Mouse (Mus musculus): Measurements from ENCODE around the gene Gm49395. TPM values are rescaled to one million over a fixed set of nuclear protein-coding genes. Genes with fewer than 3 reads are reported as not detected.

Gene Gm49395
- polyA plus RNA-seq, 1 experiment = 0.92 TPM

DNA sequence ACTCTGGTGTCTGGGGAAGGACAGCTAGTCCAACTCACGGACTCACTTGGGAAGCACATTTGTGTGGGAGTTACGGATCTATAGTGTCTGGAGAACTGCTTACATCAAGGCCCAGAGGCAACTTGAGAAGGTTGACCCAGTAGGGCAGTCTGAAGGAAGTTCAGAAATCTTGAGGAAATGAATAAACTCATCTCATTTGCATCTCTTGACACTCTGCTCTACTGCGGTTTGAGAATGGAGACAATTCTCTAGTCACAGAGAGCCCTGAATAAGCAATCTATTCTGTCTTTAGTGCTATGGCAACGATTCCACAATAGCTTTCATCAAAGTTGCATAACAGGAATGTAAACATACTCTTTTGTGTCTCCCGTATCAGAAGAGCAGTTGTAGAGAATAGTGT lies 4.8 kb downstream of the Gm49395 start:
- TF ChIP-seq CTCF (IDR thresholded peaks at IDR 0.05; ENCODE audit: borderline replicate concordance, extremely low read depth, insufficient read depth, insufficient read length) = no peak
- TF ChIP-seq POLR2A (IDR thresholded peaks at IDR 0.05; ENCODE audit: borderline replicate concordance, extremely low read depth, insufficient read depth, insufficient read length, poor library complexity, severe bottlenecking) = no peak
- DNase-seq (ENCODE audit: low read depth) = no peak

DNA sequence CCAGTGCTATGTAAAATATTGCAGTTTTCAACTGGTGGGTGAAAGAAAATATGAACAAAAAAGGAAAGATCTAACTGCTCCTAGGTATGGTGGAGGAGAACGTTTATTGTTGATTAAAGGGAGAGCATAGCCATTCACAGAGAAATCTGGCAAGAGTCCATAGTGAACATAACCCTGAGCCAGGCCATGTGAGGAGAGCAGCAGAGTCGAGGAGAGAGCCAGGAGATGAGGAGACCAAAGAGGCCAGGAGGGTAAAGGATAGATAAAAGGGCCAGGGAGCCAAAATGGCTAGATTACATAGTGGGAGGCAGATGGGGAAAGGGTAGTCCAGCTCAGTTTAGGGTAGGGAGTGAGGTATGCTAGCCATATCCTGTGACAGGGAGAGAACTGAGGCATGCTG lies 5.5 kb downstream of the Gm49395 start:
- no peak for DNase-seq (ENCODE audit: low read depth)
- TF ChIP-seq CTCF (IDR thresholded peaks at IDR 0.05; ENCODE audit: borderline replicate concordance, extremely low read depth, insufficient read depth, insufficient read length) = no peak
- TF ChIP-seq POLR2A (IDR thresholded peaks at IDR 0.05; ENCODE audit: borderline replicate concordance, extremely low read depth, insufficient read depth, insufficient read length, poor library complexity, severe bottlenecking) = no peak

DNA sequence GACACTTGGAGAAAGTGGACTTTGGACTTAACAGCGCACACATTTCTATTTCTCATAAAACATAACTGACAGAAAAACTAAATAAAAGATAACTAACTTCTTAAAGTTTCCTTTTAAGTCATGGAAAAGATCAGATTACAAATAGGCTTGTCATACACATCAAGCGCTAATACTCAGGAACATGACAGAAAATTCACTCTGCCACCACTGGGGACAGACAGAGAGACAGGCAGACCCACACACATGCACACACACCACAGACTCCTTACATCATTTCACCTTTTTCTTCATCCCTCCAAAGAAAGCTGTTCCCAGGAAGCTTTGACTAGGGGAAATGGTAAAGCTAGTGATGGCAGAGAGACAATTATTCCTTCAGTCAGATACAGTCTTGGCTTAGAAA lies 6.3 kb downstream of the Gm49395 start:
- no peak for TF ChIP-seq POLR2A (IDR thresholded peaks at IDR 0.05; ENCODE audit: borderline replicate concordance, extremely low read depth, insufficient read depth, insufficient read length, poor library complexity, severe bottlenecking)
- no peak for TF ChIP-seq CTCF (IDR thresholded peaks at IDR 0.05; ENCODE audit: borderline replicate concordance, extremely low read depth, insufficient read depth, insufficient read length)

DNA sequence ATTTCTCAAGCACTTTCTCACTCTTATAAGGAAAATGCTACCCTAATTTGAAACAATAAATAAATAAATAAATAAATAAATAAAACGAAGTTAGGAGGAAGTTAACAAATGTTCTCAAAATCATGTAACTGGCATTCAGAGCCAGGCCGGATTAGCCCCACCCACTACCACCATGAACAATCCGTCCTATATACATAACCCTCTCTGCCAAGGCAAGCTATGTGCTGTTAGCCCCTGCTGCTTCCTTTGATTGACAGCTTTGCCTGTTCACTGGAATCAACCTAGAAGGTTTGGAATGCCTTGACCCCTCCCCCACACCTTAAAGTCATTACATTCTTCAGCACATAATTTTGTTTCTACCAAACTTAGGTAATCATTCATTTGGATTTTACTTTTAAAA lies 10.2 kb downstream of the Gm49395 start:
- no peak for DNase-seq (ENCODE audit: low read depth)
- no peak for TF ChIP-seq CTCF (IDR thresholded peaks at IDR 0.05; ENCODE audit: borderline replicate concordance, extremely low read depth, insufficient read depth, insufficient read length)
- no peak for TF ChIP-seq POLR2A (IDR thresholded peaks at IDR 0.05; ENCODE audit: borderline replicate concordance, extremely low read depth, insufficient read depth, insufficient read length, poor library complexity, severe bottlenecking)

More for the DNA sequence above, 6.3 kb downstream of the Gm49395 start:
- no peak for DNase-seq (ENCODE audit: low read depth)

DNA sequence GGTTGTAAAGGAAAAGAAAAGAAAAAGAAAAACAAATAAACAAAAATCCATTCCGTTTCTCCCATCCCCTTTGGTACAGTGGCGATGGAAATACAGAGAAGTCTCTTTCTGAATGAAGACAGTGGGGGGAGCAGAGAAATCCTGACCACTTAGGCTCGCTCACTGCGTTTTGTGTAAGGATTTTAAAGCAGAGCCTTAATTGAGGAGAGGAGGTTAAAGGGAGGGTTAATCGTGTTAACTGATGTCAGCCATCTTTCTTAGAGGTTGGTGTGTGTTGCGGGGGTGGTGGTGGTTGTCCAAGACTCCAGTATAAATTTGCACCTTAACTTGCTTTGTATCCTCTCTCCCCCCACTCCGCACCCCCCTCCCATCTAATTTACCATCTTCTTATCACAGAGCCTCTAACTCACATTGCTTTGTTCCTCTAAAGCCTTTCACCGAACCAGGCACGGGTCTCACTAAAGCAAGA lies 10.7 kb downstream of the Gm49395 start:
- no peak for DNase-seq (ENCODE audit: low read depth)
- TF ChIP-seq CTCF (IDR thresholded peaks at IDR 0.05; ENCODE audit: borderline replicate concordance, extremely low read depth, insufficient read depth, insufficient read length) (no peak), POLR2A (IDR thresholded peaks at IDR 0.05; ENCODE audit: borderline replicate concordance, extremely low read depth, insufficient read depth, insufficient read length, poor library complexity, severe bottlenecking) (no peak)

DNA sequence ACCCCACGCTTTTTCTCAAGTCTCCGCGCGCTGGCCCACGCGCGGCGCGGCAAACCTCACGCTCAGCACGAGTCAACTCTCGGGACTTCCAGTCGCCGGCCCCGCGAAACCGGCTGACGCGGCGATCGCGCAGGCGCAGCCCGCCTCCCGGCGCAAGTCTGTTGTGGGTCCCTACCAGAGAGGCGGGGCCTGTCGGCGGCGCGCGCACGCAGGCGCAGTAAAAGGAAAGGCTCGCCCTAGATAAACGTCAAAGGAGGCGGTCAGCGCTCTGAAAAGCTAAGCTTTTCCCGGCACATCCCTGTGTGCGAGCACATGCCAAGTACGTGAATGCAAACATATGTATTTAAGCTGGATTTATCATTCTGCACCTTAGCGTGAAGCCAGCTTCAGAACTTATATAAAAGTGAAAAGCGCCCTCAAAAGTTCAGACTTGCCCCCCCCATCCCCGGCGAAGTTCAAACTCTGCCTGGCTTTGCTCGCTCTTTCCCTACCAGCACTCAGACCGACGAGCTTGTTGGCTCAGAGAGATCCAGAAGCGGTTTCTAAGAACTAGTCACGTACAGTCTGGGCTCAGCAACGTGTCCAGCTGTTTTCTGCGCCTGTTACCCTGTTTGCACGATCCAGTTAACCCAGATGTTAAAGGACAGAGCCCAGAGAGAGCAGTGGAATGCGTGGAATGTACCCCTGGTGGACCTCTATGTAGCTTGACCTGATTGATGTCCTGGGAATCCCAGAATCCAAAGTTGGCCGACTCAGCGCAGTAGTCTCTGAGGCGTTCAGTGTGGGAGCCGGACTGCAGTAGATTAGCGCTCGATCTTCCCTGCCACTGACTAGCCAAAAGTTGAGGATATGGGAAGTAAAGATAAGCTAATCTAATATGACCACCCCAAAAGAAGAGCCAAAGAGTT lies 11.4 kb downstream of the Gm49395 start, which contains the start of gene Pelo:
Gene Pelo, minus strand, starts transcription at position 118 of the 908 bp plus-strand sequence.
- peak; percentile 97 for DNase-seq (ENCODE audit: low read depth)
- TF ChIP-seq CTCF (IDR thresholded peaks at IDR 0.05; ENCODE audit: borderline replicate concordance, extremely low read depth, insufficient read depth, insufficient read length) (no peak), POLR2A (IDR thresholded peaks at IDR 0.05; ENCODE audit: borderline replicate concordance, extremely low read depth, insufficient read depth, insufficient read length, poor library complexity, severe bottlenecking) (peak; percentile 89)

DNA sequence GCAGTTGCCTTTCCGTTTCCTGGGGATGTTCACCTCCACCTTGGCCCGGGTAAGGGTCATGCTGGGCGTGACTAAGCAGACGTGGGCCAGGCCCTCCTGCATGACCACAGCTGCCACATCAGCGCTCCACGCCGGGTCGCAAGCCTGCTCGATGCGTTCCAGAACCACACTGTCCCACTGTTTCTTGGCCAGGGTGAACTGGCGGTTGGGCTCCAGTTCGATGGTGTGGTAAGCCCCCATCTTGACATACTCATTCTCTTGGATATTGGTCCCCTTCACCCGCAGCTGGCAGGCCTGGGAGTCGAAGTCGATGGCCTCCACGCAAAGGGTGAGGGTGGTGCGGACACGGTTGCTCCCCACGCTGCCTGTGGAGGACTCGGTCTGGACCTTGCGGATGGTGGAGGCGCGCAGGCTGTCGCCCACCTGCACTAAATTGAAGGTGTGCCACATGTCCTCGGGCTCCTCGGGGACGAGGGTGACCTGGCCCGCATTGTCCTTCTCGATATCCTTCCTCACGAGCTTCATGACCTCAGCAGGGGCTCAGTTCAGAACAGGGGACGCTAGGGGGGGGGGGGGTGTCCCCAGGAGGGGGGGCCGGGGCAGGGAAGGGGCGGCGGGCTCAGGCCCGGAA lies 12.2 kb downstream of the Gm49395 start:
- TF ChIP-seq CTCF (IDR thresholded peaks at IDR 0.05; ENCODE audit: borderline replicate concordance, extremely low read depth, insufficient read depth, insufficient read length) = no peak
- no peak for TF ChIP-seq POLR2A (IDR thresholded peaks at IDR 0.05; ENCODE audit: borderline replicate concordance, extremely low read depth, insufficient read depth, insufficient read length, poor library complexity, severe bottlenecking)
- DNase-seq (ENCODE audit: low read depth) = peak; percentile 43

DNA sequence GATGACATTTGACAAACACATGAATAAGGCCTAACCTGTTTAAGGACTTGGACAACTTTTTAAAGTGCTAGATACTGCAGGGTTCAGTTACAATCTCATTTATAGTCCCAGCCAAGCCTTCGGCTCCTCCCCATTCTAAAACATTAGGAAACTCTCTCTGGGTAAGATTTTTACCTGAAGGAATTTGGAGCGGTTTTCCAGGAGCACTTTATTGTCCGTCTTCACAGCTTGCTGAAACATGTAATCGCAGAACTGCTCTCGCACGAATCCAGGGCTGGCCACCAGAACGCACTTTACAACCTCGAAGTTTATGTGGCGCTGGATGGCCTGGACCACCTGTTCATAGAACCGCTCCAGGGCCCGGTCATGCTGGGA lies 12.7 kb downstream of the Gm49395 start:
- TF ChIP-seq CTCF (IDR thresholded peaks at IDR 0.05; ENCODE audit: borderline replicate concordance, extremely low read depth, insufficient read depth, insufficient read length) = no peak
- no peak for TF ChIP-seq POLR2A (IDR thresholded peaks at IDR 0.05; ENCODE audit: borderline replicate concordance, extremely low read depth, insufficient read depth, insufficient read length, poor library complexity, severe bottlenecking)
- no peak for DNase-seq (ENCODE audit: low read depth)

DNA sequence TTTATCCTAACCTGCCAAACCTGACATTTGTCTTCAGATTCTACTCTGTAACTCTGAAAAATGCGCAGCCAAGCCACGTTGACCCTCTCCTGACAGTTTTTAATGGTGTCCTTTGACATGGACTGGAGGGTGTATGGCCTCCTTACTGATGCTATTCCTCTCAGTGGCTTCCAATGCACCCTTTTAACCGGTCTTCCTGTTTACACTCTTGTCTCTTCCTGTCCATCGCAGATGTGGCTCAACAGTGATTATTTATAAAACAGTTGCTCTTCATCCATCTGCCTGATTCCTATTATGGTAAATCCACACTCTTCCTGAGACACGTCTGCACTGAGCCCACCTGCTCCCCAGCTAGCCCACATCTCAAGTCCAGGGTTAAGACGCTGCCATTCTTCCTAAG lies 15.7 kb downstream of the Gm49395 start:
- TF ChIP-seq POLR2A (IDR thresholded peaks at IDR 0.05; ENCODE audit: borderline replicate concordance, extremely low read depth, insufficient read depth, insufficient read length, poor library complexity, severe bottlenecking) (no peak), CTCF (IDR thresholded peaks at IDR 0.05; ENCODE audit: borderline replicate concordance, extremely low read depth, insufficient read depth, insufficient read length) (no peak)
- DNase-seq (ENCODE audit: low read depth) = no peak

DNA sequence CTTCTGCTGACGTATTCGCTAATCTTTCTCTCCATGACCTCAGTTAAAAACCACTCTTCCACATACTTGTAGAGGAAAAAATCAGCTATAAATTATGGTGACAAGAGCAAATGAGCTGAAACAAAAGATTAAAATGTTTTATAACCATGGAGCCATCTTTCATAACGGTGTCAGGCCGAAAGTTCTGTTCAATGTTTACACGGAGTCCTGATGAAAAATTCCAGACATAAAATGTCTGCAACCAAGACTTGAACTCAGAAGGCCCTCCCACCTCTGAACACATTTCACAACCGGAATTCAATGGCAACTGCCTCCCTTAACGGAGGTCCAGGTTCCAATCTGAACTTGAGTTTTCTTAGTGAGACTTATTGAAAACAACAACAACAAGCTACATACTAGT lies 19.4 kb downstream of the Gm49395 start:
- DNase-seq (ENCODE audit: low read depth) = no peak
- TF ChIP-seq CTCF (IDR thresholded peaks at IDR 0.05; ENCODE audit: borderline replicate concordance, extremely low read depth, insufficient read depth, insufficient read length) = no peak
- no peak for TF ChIP-seq POLR2A (IDR thresholded peaks at IDR 0.05; ENCODE audit: borderline replicate concordance, extremely low read depth, insufficient read depth, insufficient read length, poor library complexity, severe bottlenecking)

DNA sequence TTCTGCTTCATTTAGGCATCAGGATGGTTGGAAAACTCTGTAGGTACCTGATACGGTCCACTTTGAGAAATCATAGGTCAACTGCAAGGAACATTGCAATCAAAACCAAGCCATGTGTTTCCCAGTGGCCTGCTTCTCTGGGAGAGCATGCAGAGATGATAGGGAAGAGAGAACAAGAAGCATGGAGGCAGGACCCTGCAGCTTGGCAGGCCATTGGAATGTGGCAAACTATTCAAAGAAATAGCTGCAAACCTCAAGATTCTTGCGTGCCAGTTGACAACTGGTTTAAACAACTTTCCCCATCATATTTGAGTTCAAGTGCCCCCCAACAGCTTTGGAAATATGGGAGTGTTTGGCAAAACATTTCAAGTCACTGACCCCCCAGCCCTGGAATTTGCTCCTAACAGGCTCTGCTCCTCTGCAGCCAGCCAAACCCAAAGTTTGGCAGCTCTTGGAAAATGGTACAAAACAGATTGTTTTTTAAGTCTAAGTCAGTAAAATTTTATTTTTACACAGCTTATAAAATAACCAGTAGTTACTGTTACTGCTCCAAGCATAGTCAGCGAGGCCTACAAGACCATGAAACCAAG lies 21.6 kb downstream of the Gm49395 start:
- no peak for DNase-seq (ENCODE audit: low read depth)
- no peak for TF ChIP-seq CTCF (IDR thresholded peaks at IDR 0.05; ENCODE audit: borderline replicate concordance, extremely low read depth, insufficient read depth, insufficient read length)
- TF ChIP-seq POLR2A (IDR thresholded peaks at IDR 0.05; ENCODE audit: borderline replicate concordance, extremely low read depth, insufficient read depth, insufficient read length, poor library complexity, severe bottlenecking) = no peak
